Mouse (Mus musculus): Measurements from ENCODE around the gene Vsig1.

The Vsig1 gene

GRCm38 (mm10) chrX:140907360-140907759 is at the start of gene Vsig1:
TSS of gene Vsig1 (plus strand) at chrX:140907608.
- no peak for ATAC-seq (ENCODE audit: low TSS enrichment)

- ATAC-seq (ENCODE audit: low TSS enrichment) = no peak
Observed at GRCm38 (mm10) chrX:140862760-140863159, 44.6 kb upstream of the Vsig1 start.

GRCm38 (mm10) chrX:140863431-140863830 is 44.0 kb upstream of the Vsig1 start:
- ATAC-seq (ENCODE audit: low TSS enrichment) = no peak

GRCm38 (mm10) chrX:140887193-140887592 is 20.2 kb upstream of the Vsig1 start:
- ATAC-seq (ENCODE audit: low TSS enrichment) = no peak

- peak; percentile 94 for ATAC-seq (ENCODE audit: low TSS enrichment)
Observed at GRCm38 (mm10) chrX:140891796-140892195, 15.6 kb upstream of the Vsig1 start.

- no peak for ATAC-seq (ENCODE audit: low TSS enrichment)
Observed at GRCm38 (mm10) chrX:140903487-140903886, 3.9 kb upstream of the Vsig1 start.

- peak; percentile 82 for ATAC-seq (ENCODE audit: low TSS enrichment)
Observed at GRCm38 (mm10) chrX:140921321-140921720, 13.9 kb downstream of the Vsig1 start.

GRCm38 (mm10) chrX:140932066-140932465 is 24.7 kb downstream of the Vsig1 start:
- ATAC-seq (ENCODE audit: low TSS enrichment) = no peak; the same call in 1 of the 2 replicates

- ATAC-seq (ENCODE audit: low TSS enrichment) = no peak
Observed at GRCm38 (mm10) chrX:140933263-140933662, 25.9 kb downstream of the Vsig1 start.

- ATAC-seq (ENCODE audit: low TSS enrichment) = no peak
Observed at GRCm38 (mm10) chrX:140936271-140936670, 28.9 kb downstream of the Vsig1 start.

GRCm38 (mm10) chrX:140953618-140954017 is 46.2 kb downstream of the Vsig1 start:
- no peak for ATAC-seq (ENCODE audit: low TSS enrichment)

- peak; percentile 99 for ATAC-seq (ENCODE audit: low TSS enrichment)
Observed at GRCm38 (mm10) chrX:140956272-140956940, 49.0 kb downstream of the Vsig1 start, which contains the start of the genes Psmd10 and Atg4a. TSS of gene Psmd10 (minus strand) at chrX:140956728. TSS of gene Atg4a (plus strand) at chrX:140956907.

GRCm38 (mm10) chrX:140956959-140957358 is 49.6 kb downstream of the Vsig1 start:
- ATAC-seq (ENCODE audit: low TSS enrichment) = peak; percentile 83

- no peak for ATAC-seq (ENCODE audit: low TSS enrichment)
Observed at GRCm38 (mm10) chrX:140978943-140979342, 71.5 kb downstream of the Vsig1 start.

- ATAC-seq (ENCODE audit: low TSS enrichment) = peak; percentile 85
Observed at GRCm38 (mm10) chrX:140979546-140979945, 72.1 kb downstream of the Vsig1 start.

- no peak for ATAC-seq (ENCODE audit: low TSS enrichment)
Observed at GRCm38 (mm10) chrX:140980163-140980562, 72.8 kb downstream of the Vsig1 start.

- ATAC-seq (ENCODE audit: low TSS enrichment) = 0 out of 2 replicates have a peak, but pooled peaks have one; percentile 31
Observed at GRCm38 (mm10) chrX:140983206-140983960, 76.0 kb downstream of the Vsig1 start.

GRCm38 (mm10) chrX:140984795-140985194 is 77.4 kb downstream of the Vsig1 start:
- ATAC-seq (ENCODE audit: low TSS enrichment) = no peak

- ATAC-seq (ENCODE audit: low TSS enrichment) = peak; percentile 24; the same call in 1 of the 2 replicates
Observed at GRCm38 (mm10) chrX:140985256-140985655, 77.8 kb downstream of the Vsig1 start.

Data from frontal cortex, adult (tissue).